Mouse (Mus musculus): ENCODE measurements around the gene Uxt. TPM values are rescaled to one million over a fixed set of nuclear protein-coding genes. Genes with fewer than 3 reads are reported as not detected.

Gene Uxt
- polyA plus RNA-seq, 1 experiment from 2014 or later: 41.0 TPM

GRCm38 (mm10) chrX:20921366-20921765 is 40.5 kb downstream of the Uxt start:
- H3K4me1 ChIP-seq (ENCODE audit: control insufficient read depth, insufficient read depth, low read length): no peaks in the 10 kb centered on the region
- H3K27me3 ChIP-seq (ENCODE audit: control insufficient read depth, insufficient read depth, low read length): no peaks in the 10 kb centered on the region
- H3K4me2 ChIP-seq (ENCODE audit: low read depth, low read length): peak overlapping the region; percentile 82
- WGBS: 25% methylated on average over 5 of the region's 5 CpGs
- peak overlapping the region; percentile 43; the same call in 1 of the 2 replicates for H3K4me3 ChIP-seq (replicated peaks; ENCODE audit: low read length)
- no peak for ATAC-seq (ENCODE audit: insufficient read depth, low FRiP score)
- H3K36me3 ChIP-seq (ENCODE audit: control insufficient read depth, insufficient read depth, low read length): no peaks in the 10 kb centered on the region
- H3K27ac ChIP-seq (ENCODE audit: low read length): no peak overlapping the region
- H3K9ac ChIP-seq (ENCODE audit: low read length): no peak overlapping the region
- H3K9me3 ChIP-seq (replicated peaks; ENCODE audit: control insufficient read depth, low read length): no peaks in the 10 kb centered on the region

DNA sequence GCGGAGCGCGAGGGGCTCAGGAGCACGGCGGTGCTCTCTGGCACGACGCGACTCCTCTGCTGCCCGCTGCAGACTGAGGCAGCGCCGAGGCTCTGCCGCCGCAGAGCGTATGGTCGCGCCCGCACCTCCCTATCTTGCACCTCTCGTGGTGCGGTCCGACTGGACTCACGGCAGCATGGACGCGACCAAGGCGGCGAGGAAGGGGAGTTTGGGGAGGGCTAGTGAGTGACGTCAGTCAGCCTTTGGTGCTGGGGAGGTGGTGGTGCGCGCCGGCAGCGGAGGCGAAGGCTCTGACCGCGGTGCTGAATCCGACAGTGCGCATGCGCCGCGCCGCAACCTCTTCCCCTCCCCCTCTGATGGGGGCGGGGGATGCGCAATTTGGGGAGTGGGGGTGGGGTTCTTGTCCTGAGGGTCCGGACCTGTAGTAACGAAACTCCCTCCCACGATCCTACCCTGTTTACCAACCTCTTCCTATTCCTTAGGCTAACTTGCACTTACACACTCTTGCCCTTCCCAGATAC is 40.9 kb downstream of the Uxt start, which contains the start of gene Syn1:
Gene Syn1, minus strand, starts transcription at position 161 of the 521 bp plus-strand sequence.
- WGBS: 6% methylated on average over 30 of the region's 44 CpGs
- Histone ChIP-seq H3K9ac (ENCODE audit: low read length) (peak within 1 kb of the TSS; percentile 16; the same call in 1 of the 2 replicates), H3K4me2 (ENCODE audit: low read depth, low read length) (peak within 1 kb of the TSS; percentile 82), H3K4me1 (ENCODE audit: control insufficient read depth, insufficient read depth, low read length) (no peaks in the 10 kb centered on the region), H3K27me3 (ENCODE audit: control insufficient read depth, insufficient read depth, low read length) (no peaks in the 10 kb centered on the region), H3K9me3 (replicated peaks; ENCODE audit: control insufficient read depth, low read length) (no peaks in the 10 kb centered on the region), H3K4me3 (replicated peaks; ENCODE audit: low read length) (peak within 1 kb of the TSS; percentile 43), H3K27ac (ENCODE audit: low read length) (no peak within 1 kb of the TSS), H3K36me3 (ENCODE audit: control insufficient read depth, insufficient read depth, low read length) (no peaks in the 10 kb centered on the region)
- ATAC-seq (ENCODE audit: insufficient read depth, low FRiP score): peak; percentile 95

DNA sequence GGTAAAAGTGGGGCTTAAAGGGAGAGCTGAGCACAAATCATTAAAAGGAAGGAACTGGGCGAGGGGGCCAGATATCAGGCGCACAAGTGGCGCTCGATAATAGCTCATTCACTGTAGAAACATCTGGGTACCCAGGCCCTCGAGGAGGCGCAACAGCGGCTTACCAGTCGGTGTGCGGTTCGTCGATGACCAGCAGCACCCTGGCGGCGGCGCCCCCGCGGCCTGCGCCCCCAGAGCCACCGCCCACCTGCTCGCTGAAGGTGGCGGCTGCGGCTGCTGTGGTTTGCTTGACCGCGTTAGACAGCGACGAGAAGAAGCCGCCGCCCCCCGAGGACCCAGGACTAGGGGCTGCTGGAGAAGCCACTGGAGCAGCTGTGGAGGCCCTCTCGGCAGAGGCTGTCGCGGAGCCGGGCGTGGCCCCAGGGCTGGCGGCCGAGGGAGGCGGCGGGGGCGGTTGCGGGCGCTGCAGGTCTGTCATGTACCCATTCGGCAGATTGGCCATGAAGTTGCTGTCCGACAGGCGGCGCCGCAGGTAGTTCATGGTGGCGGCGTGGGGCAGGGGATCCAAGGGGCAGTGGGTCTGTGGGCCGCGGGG is 41.5 kb downstream of the Uxt start:
- peak; percentile 39; the same call in 1 of the 2 replicates for ATAC-seq (ENCODE audit: insufficient read depth, low FRiP score)
- H3K27ac ChIP-seq (ENCODE audit: low read length): no peak overlapping the region
- peak overlapping the region; percentile 43 for H3K4me3 ChIP-seq (replicated peaks; ENCODE audit: low read length)
- no peaks in the 10 kb centered on the region for H3K9me3 ChIP-seq (replicated peaks; ENCODE audit: control insufficient read depth, low read length)
- no peaks in the 10 kb centered on the region for H3K27me3 ChIP-seq (ENCODE audit: control insufficient read depth, insufficient read depth, low read length)
- H3K36me3 ChIP-seq (ENCODE audit: control insufficient read depth, insufficient read depth, low read length): no peaks in the 10 kb centered on the region
- peak overlapping the region; percentile 16; the same call in 1 of the 2 replicates for H3K9ac ChIP-seq (ENCODE audit: low read length)
- H3K4me1 ChIP-seq (ENCODE audit: control insufficient read depth, insufficient read depth, low read length): no peaks in the 10 kb centered on the region
- 8% methylated on average over 32 of the region's 49 CpGs for WGBS
- peak overlapping the region; percentile 82 for H3K4me2 ChIP-seq (ENCODE audit: low read depth, low read length)

- Histone ChIP-seq H3K4me2 (ENCODE audit: low read depth, low read length) (no peak overlapping the region), H3K4me3 (replicated peaks; ENCODE audit: low read length) (no peak overlapping the region), H3K4me1 (ENCODE audit: control insufficient read depth, insufficient read depth, low read length) (no peaks in the 10 kb centered on the region), H3K36me3 (ENCODE audit: control insufficient read depth, insufficient read depth, low read length) (no peaks in the 10 kb centered on the region), H3K9ac (ENCODE audit: low read length) (no peak overlapping the region), H3K27me3 (ENCODE audit: control insufficient read depth, insufficient read depth, low read length) (no peaks in the 10 kb centered on the region), H3K27ac (ENCODE audit: low read length) (no peak overlapping the region), H3K9me3 (replicated peaks; ENCODE audit: control insufficient read depth, low read length) (no peaks in the 10 kb centered on the region)
- no peak for ATAC-seq (ENCODE audit: insufficient read depth, low FRiP score)
Measured at GRCm38 (mm10) chrX:20915075-20915474, 46.7 kb downstream of the Uxt start.

- H3K9ac ChIP-seq (ENCODE audit: low read length): no peak overlapping the region
- no peaks in the 10 kb centered on the region for H3K27me3 ChIP-seq (ENCODE audit: control insufficient read depth, insufficient read depth, low read length)
- H3K4me2 ChIP-seq (ENCODE audit: low read depth, low read length): no peak overlapping the region
- no peak overlapping the region for H3K4me3 ChIP-seq (replicated peaks; ENCODE audit: low read length)
- H3K36me3 ChIP-seq (ENCODE audit: control insufficient read depth, insufficient read depth, low read length): no peaks in the 10 kb centered on the region
- WGBS: 81% methylated on average over 6 of the region's 6 CpGs
- ATAC-seq (ENCODE audit: insufficient read depth, low FRiP score): no peak
- no peak overlapping the region for H3K27ac ChIP-seq (ENCODE audit: low read length)
- no peaks in the 10 kb centered on the region for H3K4me1 ChIP-seq (ENCODE audit: control insufficient read depth, insufficient read depth, low read length)
- H3K9me3 ChIP-seq (replicated peaks; ENCODE audit: control insufficient read depth, low read length): no peaks in the 10 kb centered on the region
Measured at GRCm38 (mm10) chrX:20913726-20914125, 48.1 kb downstream of the Uxt start.

DNA sequence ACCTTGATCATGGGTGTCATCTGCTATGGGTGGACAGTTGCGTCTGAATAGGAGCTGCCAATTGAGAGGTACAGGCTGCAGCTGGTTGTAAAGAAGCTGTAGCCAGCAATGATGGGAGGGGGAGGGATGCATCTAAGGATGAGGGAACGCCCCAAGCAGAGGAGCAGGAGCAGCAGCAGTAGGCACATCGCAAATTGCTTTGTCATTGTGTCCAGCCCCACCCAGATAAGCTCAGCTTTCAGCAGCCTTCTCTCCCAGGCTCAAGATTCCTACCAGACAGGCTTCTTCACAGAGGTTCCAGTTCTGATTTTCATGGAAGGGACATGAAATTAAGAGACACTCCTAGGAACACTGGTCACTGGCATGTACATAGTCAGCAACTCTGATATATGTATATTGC is 51.7 kb downstream of the Uxt start:
- H3K27ac ChIP-seq (ENCODE audit: low read length): no peak overlapping the region
- no peak overlapping the region for H3K4me2 ChIP-seq (ENCODE audit: low read depth, low read length)
- no peaks in the 10 kb centered on the region for H3K27me3 ChIP-seq (ENCODE audit: control insufficient read depth, insufficient read depth, low read length)
- H3K4me3 ChIP-seq (replicated peaks; ENCODE audit: low read length): no peak overlapping the region
- no peaks in the 10 kb centered on the region for H3K9me3 ChIP-seq (replicated peaks; ENCODE audit: control insufficient read depth, low read length)
- WGBS: 33% methylated on average over 3 of the region's 3 CpGs
- no peaks in the 10 kb centered on the region for H3K36me3 ChIP-seq (ENCODE audit: control insufficient read depth, insufficient read depth, low read length)
- H3K9ac ChIP-seq (ENCODE audit: low read length): no peak overlapping the region
- ATAC-seq (ENCODE audit: insufficient read depth, low FRiP score): no peak
- no peaks in the 10 kb centered on the region for H3K4me1 ChIP-seq (ENCODE audit: control insufficient read depth, insufficient read depth, low read length)

Other genes with a start within 250 kb of the Uxt start
- gene Araf, start 164.2 kb downstream of the Uxt start, polyA plus RNA-seq (2015; fragmentation: Nextera tagmentation; extraction: Ambion mirVana): 121 TPM in 2 replicates
- gene Timp1, start 91.9 kb downstream of the Uxt start, polyA plus RNA-seq (2015; fragmentation: Nextera tagmentation; extraction: Ambion mirVana): 18.8 and 19.3 TPM in 2 replicates
- gene Syn1, start 41.0 kb downstream of the Uxt start, polyA plus RNA-seq (2015; fragmentation: Nextera tagmentation; extraction: Ambion mirVana): 0.87 and 1.1 TPM in 2 replicates
- 9.2 and 10.9 TPM in 2 replicates for gene Cfp, start 30.5 kb downstream of the Uxt start, polyA plus RNA-seq (2015; fragmentation: Nextera tagmentation; extraction: Ambion mirVana)
- gene Elk1, start 11.4 kb downstream of the Uxt start, polyA plus RNA-seq (2015; fragmentation: Nextera tagmentation; extraction: Ambion mirVana): 9.8 and 10.7 TPM in 2 replicates
- 5.5 and 6.2 TPM in 2 replicates for gene Zfp182, start 100.3 kb upstream of the Uxt start, polyA plus RNA-seq (2015; fragmentation: Nextera tagmentation; extraction: Ambion mirVana)
- gene Spaca5, start 106.4 kb upstream of the Uxt start, polyA plus RNA-seq (2015; fragmentation: Nextera tagmentation; extraction: Ambion mirVana): not detected in 2 replicates
- 1.3 and 1.5 TPM in 2 replicates for gene Zfp300, start 127.5 kb upstream of the Uxt start, polyA plus RNA-seq (2015; fragmentation: Nextera tagmentation; extraction: Ambion mirVana)
- gene Ssxa1, start 153.8 kb upstream of the Uxt start, polyA plus RNA-seq (2015; fragmentation: Nextera tagmentation; extraction: Ambion mirVana): not detected in 2 replicates
- gene Gm21876, start 213.6 kb upstream of the Uxt start, polyA plus RNA-seq (2015; fragmentation: Nextera tagmentation; extraction: Ambion mirVana): not detected in 2 replicates